ENCODE assay signal across 15 mouse cellular contexts in the genomic region with DNA sequence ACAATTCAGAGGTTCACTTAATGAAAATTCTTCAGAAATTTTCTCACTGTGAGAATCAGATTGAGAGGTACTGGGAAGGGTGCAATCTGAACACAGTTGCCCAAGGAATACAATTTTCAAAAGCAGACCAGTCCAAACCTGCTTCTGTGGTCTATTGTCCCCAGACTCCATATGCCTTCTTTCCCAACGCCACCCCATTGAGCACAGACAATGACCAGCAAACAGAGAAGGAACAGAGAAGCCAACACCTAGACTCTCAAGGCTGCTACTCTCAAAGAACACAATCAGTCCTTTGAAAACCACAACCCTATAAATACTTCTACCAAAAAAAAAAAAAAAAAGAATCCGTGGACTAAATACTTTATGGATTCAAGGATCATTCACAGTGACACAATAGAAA.
"Had no signal": no experiment of that assay in that cellular context is flagged by ENCODE, and none has a peak within 500 bp of the region (broad histone marks: within the 10 kb centered on the region; RNA-seq: fewer than 3 reads in every experiment).

No protein-coding gene starts in this region.

- H3K4me3 ChIP-seq: neural tube, embryonic 15.5 days; stomach, embryonic 15.5 days had no signal

- H3K9ac ChIP-seq: neural tube, embryonic 15.5 days; stomach, embryonic 15.5 days had no signal

- H3K27ac ChIP-seq: neural tube, embryonic 15.5 days; stomach, embryonic 15.5 days; stomach, postnatal 0 days had no signal

- DNase-seq: retina, postnatal 1 day; right cerebral cortex, adult 18-20 months; right cerebral cortex, postnatal 14 days; right cerebral cortex, postnatal 25 days; right cerebral cortex, postnatal 4 days; spleen, adult 18-20 months; thymus, adult 18-20 months; thymus, adult 2 months; thymus, postnatal 14 days; thymus, postnatal 25 days; thymus, postnatal 36 days; thymus, postnatal 4 days had no signal

- H3K9me3 ChIP-seq: neural tube, embryonic 15.5 days; stomach, embryonic 15.5 days had no signal

- H3K4me1 ChIP-seq: neural tube, embryonic 15.5 days; stomach, embryonic 15.5 days had no signal

- H3K36me3 ChIP-seq: neural tube, embryonic 15.5 days; stomach, embryonic 15.5 days had no signal

- H3K27me3 ChIP-seq: neural tube, embryonic 15.5 days; stomach, embryonic 15.5 days had no signal

- H3K4me2 ChIP-seq: neural tube, embryonic 15.5 days; stomach, embryonic 15.5 days had no signal
